Mouse (Mus musculus) embryonic stem cell, embryonic (primary cell): Measurements from ENCODE around the gene Sptb.

ENCODE experiments used
- CTCF ChIA-PET, 4 experiments: fragments of 300-600 bp in 2 of 4; fragments of 350-600 bp in 2 of 4; sonication (Branson Sonifier 250); formaldehyde crosslinking; loops; one replicate each; lab custom pipeline; 2022; ENCODE audit warnings: inconsistent platforms in 2 of 4; lab: Charles Lee
- POLR2A ChIA-PET, 4 experiments: fragments of 300-600 bp in 2 of 4; fragments of 350-600 bp in 2 of 4; sonication (Branson Sonifier 250); formaldehyde crosslinking; loops; one replicate each; lab custom pipeline; 2022; ENCODE audit warnings: antibody characterized with exemption in 4 of 4, inconsistent platforms in 1 of 4; lab: Charles Lee

The Sptb gene

DNA sequence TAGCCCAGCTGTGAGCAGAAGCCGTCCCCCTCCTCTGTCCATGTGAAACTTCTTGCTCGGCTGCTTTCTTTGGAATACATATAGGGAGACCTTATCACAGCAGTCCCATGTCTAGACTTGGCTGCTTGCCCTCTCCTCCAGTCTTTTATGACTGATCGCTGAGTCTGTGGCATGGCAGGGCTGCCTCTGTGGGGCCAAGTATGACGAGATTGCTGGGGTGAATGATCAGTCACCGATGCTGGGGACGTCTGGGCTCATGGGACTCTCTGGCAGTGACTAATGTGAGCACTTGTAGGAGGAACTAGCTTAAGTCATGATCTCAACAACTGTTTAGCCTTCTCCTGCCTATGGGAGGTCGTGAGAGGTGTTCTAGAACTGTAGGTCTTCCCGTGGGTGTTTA is 158.0 kb downstream of the Sptb start:
- ChIA-PET CTCF (interaction anchor here in 2 of 4 experiments (0.5 to 1.3 kb wide), 2 partner anchors 20 to 56 kb away, joined by 3 to 5 read pairs; no protein-coding TSS in a partner anchor), POLR2A (interaction anchor here in 2 of 4 experiments (1.0 to 7.7 kb wide), 6 partner anchors 11 to 22 kb away, joined by 3 to 83 read pairs (median 18); partner anchors contain the start of gene Plekhg3 (in 1 of the 2))

GRCm38 (mm10) chr12:76549203-76549602 is 161.1 kb downstream of the Sptb start:
- CTCF ChIA-PET = interaction anchor here (0.5 to 2.5 kb wide), 14 partner anchors 12 to 283 kb away, joined by 3 to 10 read pairs (median 3); no protein-coding TSS in a partner anchor
- POLR2A ChIA-PET = interaction anchor here (0.7 to 7.7 kb wide), 59 partner anchors 8 to 417 kb away, joined by 3 to 83 read pairs (median 4); partner anchors contain the start of genes Plekhg3 (in 2 of the 4), Hspa2 (in 1 of the 4) and Zbtb1 (in 1 of the 4)

DNA sequence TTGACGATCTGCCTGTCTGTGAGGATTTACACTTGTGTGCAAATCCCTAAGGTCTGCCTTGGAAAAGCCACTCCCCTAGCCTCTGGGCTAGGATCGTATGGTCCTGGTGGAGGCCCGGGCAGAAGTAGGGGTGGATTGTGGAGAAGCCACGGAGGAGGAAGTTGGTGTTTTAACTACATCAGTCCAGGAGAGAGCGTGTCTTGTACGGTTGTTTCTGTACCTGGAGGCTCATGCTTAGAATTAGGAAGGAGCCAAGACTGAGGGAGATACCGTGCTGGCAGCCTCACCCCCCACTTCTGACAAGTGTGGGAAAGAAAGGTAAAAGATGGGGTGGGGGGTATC is 162.3 kb downstream of the Sptb start:
- ChIA-PET CTCF (interaction anchor here in 3 of 4 experiments (0.5 to 2.5 kb wide), 3 partner anchors 44 to 52 kb away, joined by 3 to 10 read pairs (median 6); no protein-coding TSS in a partner anchor), POLR2A (interaction anchor here (0.7 to 7.7 kb wide), 35 partner anchors 7 to 329 kb away, joined by 3 to 83 read pairs (median 6); partner anchors contain the start of genes Plekhg3 (in 2 of the 4) and Hspa2 (in 1 of the 4))

- ChIA-PET CTCF (interaction anchor here in 2 of 4 experiments (2.2 to 2.5 kb wide), 2 partner anchors 44 to 52 kb away, joined by 6 to 10 read pairs; no protein-coding TSS in a partner anchor), POLR2A (interaction anchor here (0.6 to 7.7 kb wide), 26 partner anchors 7 to 541 kb away, joined by 3 to 83 read pairs (median 6); partner anchors contain the start of genes Plekhg3 (in 2 of the 4) and Hspa2 (in 1 of the 4))
Measured at GRCm38 (mm10) chr12:76547409-76548081, 162.8 kb downstream of the Sptb start.

GRCm38 (mm10) chr12:76546383-76547276 is 163.7 kb downstream of the Sptb start:
- POLR2A ChIA-PET = interaction anchor here (0.6 to 7.7 kb wide), 13 partner anchors 10 to 542 kb away, joined by 3 to 83 read pairs (median 5); partner anchors contain the start of gene Plekhg3 (in 1 of the 4)
- CTCF ChIA-PET = interaction anchor here in 1 of 4 experiments (0.6 kb wide), 1 partner anchor 95 kb away, joined by 11 read pairs; no protein-coding TSS in a partner anchor

DNA sequence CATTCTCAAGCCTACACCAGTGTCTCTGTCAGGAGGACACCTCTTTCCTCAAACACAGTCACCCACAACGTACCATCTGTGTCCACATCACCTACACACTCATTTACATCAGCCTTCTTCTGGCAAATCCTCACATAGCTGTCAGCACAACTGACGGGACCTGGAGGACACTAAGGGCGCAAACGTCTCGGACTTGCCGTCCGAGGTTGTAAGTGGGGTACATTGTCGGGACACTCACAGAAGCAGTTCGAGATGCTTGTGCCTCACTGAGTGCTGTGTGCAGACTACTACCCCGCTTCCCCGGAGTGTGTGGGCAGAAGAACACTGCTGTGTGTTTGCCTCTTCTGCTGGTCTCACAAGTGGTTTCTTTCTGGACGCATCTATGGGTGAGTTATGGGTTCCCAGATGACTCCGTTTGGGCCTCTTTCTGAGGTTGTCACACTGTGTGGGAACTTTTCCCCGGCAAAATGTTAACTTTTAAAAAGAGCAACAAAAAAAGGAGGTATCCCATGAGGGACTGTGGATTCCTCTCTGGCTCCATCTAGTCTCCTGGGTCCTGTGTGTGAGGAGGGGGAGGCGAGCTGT is 164.5 kb downstream of the Sptb start:
- CTCF ChIA-PET = interaction anchor here in 1 of 4 experiments (0.6 kb wide), 1 partner anchor 94 kb away, joined by 11 read pairs; no protein-coding TSS in a partner anchor
- POLR2A ChIA-PET = interaction anchor here (0.6 to 7.7 kb wide), 8 partner anchors 9 to 148 kb away, joined by 4 to 83 read pairs (median 18); partner anchors contain the start of gene Plekhg3 (in 1 of the 4)

DNA sequence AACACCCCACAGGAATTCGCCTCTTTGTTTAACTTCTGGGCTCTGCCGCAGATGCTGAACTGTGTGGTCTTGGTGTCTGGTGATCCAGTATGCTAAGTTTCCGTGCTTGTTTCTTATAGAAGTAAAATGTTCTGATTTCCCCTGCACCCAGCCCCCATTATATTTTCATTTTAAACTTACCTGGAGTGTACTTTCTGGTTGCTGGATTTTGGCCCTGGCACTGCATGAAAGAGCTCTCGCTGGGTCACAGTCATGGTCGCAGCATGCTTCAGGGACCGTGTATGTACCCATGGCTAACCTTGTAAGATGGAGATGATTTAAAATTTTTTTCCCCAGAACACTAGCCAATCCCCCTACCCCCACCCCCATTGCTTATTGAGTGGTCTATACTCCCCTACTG is 168.5 kb downstream of the Sptb start:
- ChIA-PET CTCF (interaction anchor here in 3 of 4 experiments (0.6 to 1.3 kb wide), 4 partner anchors 30 to 50 kb away, joined by 3 to 4 read pairs (median 3); no protein-coding TSS in a partner anchor), POLR2A (interaction anchor here (0.6 to 3.2 kb wide), 12 partner anchors 7 to 186 kb away, joined by 3 to 30 read pairs (median 4); no protein-coding TSS in a partner anchor)

GRCm38 (mm10) chr12:76541475-76541874 is 168.9 kb downstream of the Sptb start:
- CTCF ChIA-PET = interaction anchor here in 2 of 4 experiments (1.0 to 1.3 kb wide), 3 partner anchors 30 to 51 kb away, joined by 3 to 4 read pairs (median 3); no protein-coding TSS in a partner anchor
- POLR2A ChIA-PET = interaction anchor here (0.5 to 3.2 kb wide), 15 partner anchors 8 to 203 kb away, joined by 3 to 30 read pairs (median 4); no protein-coding TSS in a partner anchor

DNA sequence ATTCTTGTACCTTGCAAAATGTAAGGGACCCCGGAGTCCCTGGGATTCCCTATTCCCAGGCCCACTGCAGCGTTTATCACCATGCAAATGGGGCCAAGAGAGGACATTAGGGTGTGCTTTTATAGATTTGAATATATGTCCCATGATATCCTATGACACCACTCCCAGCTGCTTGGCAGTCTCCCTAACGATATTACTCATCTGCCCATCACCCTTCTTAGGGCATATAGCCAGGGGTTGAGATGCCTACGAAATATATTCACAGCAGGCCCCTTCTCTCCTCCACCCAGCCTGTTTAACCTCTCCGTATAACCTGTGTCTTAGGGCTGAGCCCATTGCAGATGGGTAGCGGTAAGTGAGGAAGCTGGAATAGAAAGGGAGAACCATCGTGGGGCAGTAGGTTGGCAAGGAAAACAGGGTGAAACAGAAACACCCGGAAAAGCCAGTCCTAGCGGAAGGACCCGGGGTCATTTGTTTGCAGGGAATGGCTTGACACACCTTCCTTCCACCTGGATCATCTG is 169.6 kb downstream of the Sptb start:
- ChIA-PET CTCF (interaction anchor here in 2 of 4 experiments (1.0 to 1.3 kb wide), 3 partner anchors 31 to 51 kb away, joined by 3 to 4 read pairs (median 3); no protein-coding TSS in a partner anchor), POLR2A (interaction anchor here in 3 of 4 experiments (0.5 to 3.2 kb wide), 14 partner anchors 8 to 202 kb away, joined by 3 to 30 read pairs (median 4); no protein-coding TSS in a partner anchor)

- ChIA-PET POLR2A (interaction anchor here in 3 of 4 experiments (0.6 to 3.2 kb wide), 6 partner anchors 9 to 349 kb away, joined by 3 to 30 read pairs (median 4); no protein-coding TSS in a partner anchor), CTCF (interaction anchor here in 1 of 4 experiments (0.7 kb wide), 1 partner anchor 297 kb away, joined by 3 read pairs; no protein-coding TSS in a partner anchor)
Measured at GRCm38 (mm10) chr12:76540169-76540568, 170.2 kb downstream of the Sptb start.

GRCm38 (mm10) chr12:76537434-76537833 is 172.9 kb downstream of the Sptb start:
- POLR2A ChIA-PET = interaction anchor here (0.6 to 4.7 kb wide), 9 partner anchors 9 to 37 kb away, joined by 3 to 52 read pairs (median 4); no protein-coding TSS in a partner anchor

DNA sequence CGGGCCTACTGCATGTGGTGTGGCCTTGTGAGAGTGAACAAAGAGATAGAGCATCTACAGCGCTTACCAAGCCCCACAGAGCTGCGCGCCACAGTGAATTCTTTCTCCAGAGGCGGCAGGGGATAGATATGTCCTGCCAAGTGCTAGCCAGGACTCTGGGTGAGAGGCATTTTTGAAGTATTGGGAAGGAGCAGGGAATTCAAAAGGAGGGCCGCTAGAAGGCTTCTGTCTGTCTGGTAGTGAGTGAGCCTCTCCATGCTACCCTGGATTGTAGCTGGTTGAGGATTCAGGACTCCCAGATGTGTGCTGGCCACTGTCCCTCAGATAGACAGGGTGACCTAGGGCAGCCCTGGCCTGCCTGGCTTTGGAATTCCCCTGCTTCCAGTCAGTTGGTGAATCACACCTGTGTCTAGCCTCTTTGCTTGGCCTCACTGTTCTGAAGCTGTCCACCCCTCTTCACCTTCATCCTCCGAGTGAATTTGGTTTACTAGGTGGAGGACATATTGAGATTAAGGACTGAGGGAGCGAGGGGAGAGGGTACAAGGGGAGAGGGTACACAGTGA is 173.7 kb downstream of the Sptb start:
- ChIA-PET POLR2A (interaction anchor here (0.6 to 4.7 kb wide), 11 partner anchors 8 to 300 kb away, joined by 3 to 52 read pairs (median 3); no protein-coding TSS in a partner anchor), CTCF (interaction anchor here (0.6 to 0.7 kb wide), 5 partner anchors 12 to 158 kb away, joined by 3 to 5 read pairs (median 3); no protein-coding TSS in a partner anchor)

More at GRCm38 (mm10) chr12:76537434-76537833, 172.9 kb downstream of the Sptb start:
- CTCF ChIA-PET = interaction anchor here in 1 of 4 experiments (0.7 kb wide), 1 partner anchor 42 kb away, joined by 3 read pairs; no protein-coding TSS in a partner anchor

DNA sequence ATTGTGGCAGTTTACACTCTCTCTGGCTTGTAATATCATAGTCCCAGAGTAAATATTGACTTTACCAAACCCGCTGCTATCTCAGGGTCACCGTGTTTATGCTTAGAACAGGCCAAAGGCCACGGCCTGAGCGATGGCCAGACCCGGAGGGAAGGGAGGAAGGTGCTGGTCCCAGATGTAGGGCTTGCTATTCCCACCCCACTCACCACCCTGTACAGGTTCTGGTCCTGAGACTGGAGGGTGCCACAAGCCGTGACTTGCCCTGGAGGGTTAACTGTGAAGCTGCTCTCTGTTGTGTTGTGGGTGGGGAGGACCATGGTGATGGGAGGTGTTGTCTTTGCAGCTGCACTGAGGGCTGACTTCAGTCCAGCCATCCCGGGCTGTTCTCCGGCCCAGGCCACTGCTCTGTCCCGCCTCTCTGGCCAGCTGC is 174.9 kb downstream of the Sptb start:
- ChIA-PET CTCF (no interaction called here), POLR2A (interaction anchor here in 2 of 4 experiments (0.6 to 4.7 kb wide), 5 partner anchors 13 to 159 kb away, joined by 3 to 52 read pairs (median 4); no protein-coding TSS in a partner anchor)

- POLR2A ChIA-PET = interaction anchor here in 3 of 4 experiments (0.8 to 7.7 kb wide), 9 partner anchors 8 to 302 kb away, joined by 3 to 83 read pairs (median 5); no protein-coding TSS in a partner anchor
- CTCF ChIA-PET = no interaction called here
Measured at GRCm38 (mm10) chr12:76534641-76535283, 175.6 kb downstream of the Sptb start.

DNA sequence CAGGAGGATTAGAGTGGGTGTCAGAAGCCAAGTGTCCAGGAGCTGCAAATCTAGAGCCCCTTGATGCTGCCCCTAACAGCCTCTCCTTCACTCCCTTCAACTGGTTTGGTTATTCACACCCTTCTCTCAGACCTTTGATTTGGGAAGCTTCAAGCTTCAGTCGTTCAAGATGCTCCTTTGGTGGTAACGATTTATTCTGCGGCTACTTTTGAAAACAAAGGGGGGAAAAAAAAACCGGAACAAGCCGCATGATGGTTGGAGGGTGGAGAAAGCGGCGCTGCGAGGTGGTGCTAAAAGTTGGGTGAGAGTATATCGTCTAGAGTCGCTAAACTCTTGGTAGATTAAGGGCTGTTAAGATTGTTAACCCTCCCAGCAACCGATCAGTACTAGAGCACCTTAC is 176.1 kb downstream of the Sptb start:
- CTCF ChIA-PET = interaction anchor here in 1 of 4 experiments (1.0 kb wide), 1 partner anchor 38 kb away, joined by 5 read pairs; no protein-coding TSS in a partner anchor
- POLR2A ChIA-PET = interaction anchor here (0.7 to 7.7 kb wide), 15 partner anchors 8 to 303 kb away, joined by 3 to 83 read pairs (median 4); no protein-coding TSS in a partner anchor
